Mouse (Mus musculus): Measurements from ENCODE around the gene Adgrg5.

Adgrg5 gene

GRCm38 (mm10) chr8:94923405-94923804, at the start of gene Adgrg5:
Adgrg5 (plus strand) TSS chr8:94923694.
- DNase-seq (ENCODE audit: low read depth, low spot score), result no peak

GRCm38 (mm10) chr8:94874358-94874757, 49.1 kb upstream of the Adgrg5 start:
- peak; percentile 62 for DNase-seq (ENCODE audit: low read depth, low spot score)

- DNase-seq (ENCODE audit: low read depth, low spot score), result no peak
Observed at GRCm38 (mm10) chr8:94875096-94875870, 48.2 kb upstream of the Adgrg5 start.

DNA sequence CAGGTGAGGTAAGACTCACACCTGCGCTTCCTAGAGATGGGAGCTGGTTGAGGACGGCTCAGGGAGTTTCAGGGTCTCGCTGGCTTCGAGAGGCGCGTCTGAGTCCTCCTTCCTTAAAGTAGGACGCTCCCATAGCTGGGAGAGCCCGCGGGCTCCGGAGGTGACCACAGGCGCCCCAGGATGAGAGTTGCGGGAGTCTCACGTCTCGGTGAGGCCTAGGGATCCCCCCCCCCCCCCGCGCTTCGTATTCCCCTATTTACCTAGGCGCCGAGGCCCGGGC, 47.7 kb upstream of the Adgrg5 start:
- no peak for DNase-seq (ENCODE audit: low read depth, low spot score)

DNA sequence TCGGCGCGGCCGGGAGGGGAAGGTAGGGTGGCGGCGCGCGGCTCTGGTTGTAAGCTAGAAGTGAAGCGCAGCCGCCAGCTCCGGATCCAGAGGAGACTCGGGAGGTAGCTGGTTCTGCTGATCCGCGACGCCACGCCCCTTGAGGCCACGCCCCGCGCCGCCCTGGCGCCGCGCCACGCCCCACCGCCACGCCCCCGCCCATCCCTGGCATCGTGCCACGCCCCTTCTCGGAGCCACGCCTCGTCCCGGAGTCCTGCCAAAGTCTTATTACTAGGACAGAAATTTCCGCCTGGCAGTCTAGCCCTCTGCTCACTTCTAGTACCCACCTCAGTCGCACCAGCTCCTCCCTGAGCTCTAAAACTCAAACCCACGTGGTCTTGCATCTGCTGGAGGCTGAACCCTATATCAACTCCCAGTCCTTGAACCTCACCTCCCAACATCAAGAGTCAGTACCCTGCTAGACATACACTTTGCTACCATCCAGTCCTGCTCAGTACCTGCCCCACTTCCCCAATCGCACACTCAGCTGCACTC, 47.2 kb upstream of the Adgrg5 start, which contains the start of gene Dok4:
TSS of gene Dok4 (minus strand) at position 134 of the 534 bp plus-strand sequence.
- DNase-seq (ENCODE audit: low read depth, low spot score), result peak; percentile 85

GRCm38 (mm10) chr8:94876820-94877219, 46.7 kb upstream of the Adgrg5 start:
- DNase-seq (ENCODE audit: low read depth, low spot score), result no peak

DNA sequence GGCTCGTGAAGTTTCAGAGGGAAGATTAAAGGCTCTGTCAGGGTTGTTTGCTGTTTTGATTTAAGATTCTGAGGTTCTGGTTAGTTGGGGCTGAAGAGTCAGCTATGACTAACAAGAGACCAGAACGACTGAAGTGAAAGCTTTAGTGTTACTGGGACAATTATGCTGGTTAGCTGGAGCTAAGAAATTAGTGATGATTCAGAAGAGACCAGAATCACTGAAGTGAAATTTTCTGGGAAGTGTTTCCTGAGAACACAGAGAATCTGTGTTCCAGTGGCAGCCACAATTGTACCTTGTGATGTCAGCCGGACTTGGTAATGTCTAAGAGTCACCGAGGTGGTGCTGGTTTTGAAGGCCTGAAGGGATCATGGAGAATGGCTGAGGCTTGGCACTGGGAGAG, 42.8 kb upstream of the Adgrg5 start:
- no peak for DNase-seq (ENCODE audit: low read depth, low spot score)

DNA sequence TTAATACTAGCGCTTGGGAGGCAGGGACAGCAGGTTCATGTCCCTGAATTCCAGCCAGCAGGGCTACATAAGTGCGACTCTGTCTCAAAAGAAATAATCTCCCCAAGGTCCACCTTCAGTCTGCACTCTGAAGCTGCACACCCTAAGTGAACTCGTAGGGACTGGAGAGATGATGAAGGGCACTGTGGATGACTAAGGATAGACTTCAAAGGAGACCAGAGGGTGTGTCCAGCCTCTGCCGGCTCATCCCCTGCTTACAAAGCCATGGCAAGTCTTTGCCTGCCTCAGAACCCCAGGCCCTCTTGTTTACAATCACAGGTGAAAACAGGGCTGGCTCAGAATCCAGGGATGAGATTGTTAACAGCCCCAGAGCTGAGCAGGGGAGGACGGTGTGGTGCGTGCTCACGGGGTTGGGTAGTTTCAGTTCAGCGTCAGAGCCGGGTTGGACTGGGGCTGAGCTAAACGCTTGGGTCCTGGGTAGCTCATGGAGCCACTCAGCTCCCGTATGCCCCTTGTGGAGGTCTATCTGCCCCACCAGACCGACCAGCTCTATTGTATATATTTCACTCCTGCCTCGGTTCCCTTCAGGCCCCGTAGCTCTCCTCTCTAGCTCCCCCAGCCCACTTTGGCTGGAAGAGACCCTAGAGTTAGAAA, 35.0 kb upstream of the Adgrg5 start:
- DNase-seq (ENCODE audit: low read depth, low spot score), result no peak

DNA sequence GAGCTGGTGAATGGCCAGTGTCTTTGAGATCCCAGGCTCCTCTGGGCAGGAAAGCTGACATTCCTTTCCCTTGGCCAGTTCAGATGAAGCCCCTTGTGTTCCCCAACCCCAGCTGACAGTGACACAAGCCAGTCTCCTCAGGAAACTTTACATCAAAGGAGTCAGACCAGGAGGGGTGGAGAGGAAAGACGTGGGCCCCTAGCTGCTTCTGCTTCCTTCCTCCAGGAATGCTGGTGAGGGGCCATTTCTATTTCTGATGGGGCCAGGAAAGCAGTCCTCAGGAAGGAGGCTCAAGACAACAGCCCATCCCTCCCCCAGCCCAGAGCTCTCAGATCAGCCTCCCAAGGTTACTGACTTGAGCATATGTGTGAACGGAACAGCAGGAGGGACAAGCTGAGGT, 30.6 kb upstream of the Adgrg5 start:
- no peak for DNase-seq (ENCODE audit: low read depth, low spot score)

GRCm38 (mm10) chr8:94899262-94899661, 24.2 kb upstream of the Adgrg5 start:
- DNase-seq (ENCODE audit: low read depth, low spot score), result no peak

DNA sequence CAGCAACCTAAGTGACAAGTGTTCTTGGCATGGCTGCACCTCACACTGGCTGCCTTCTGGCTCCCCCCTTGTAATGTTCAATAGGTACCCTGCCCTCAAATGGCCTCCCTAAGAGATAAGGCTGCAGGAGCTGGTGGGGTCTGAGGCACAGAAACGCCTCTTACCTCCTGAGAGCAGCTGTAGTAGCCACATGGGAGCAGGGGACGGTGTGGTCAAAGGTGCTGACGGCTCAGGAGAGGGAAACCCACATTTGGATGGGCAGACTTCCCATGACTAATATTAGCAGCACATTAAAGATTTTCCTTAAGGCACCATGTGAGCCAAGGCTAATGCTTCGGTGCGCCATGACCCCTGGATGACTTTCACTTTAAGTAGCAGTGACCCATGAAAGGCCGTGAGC, 22.9 kb upstream of the Adgrg5 start:
- no peak for DNase-seq (ENCODE audit: low read depth, low spot score)

DNA sequence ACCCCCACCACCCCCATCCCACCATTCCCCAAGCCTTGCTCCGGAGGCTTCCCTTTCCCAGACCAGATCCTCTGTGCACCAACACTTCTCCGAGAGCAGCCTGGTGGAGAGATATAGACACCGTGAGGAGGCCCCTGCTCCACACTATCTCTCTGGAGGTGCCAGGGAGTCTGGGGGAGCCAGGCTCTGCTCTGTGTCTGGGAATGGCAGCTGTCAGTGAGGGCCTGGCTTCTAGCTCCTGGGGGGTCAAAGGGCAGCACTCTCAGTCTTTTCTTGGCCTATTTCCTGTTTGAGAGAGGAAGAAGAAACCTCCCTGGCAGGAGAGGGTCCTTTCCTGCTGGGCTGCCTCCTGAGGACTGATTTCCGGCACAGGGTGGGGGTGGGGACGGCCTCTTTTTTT, 22.5 kb upstream of the Adgrg5 start:
- DNase-seq (ENCODE audit: low read depth, low spot score), result no peak

GRCm38 (mm10) chr8:94903709-94904108, 19.8 kb upstream of the Adgrg5 start:
- DNase-seq (ENCODE audit: low read depth, low spot score), result no peak

- peak; percentile 70 for DNase-seq (ENCODE audit: low read depth, low spot score)
Observed at GRCm38 (mm10) chr8:94904450-94905175, 18.9 kb upstream of the Adgrg5 start.

- no peak for DNase-seq (ENCODE audit: low read depth, low spot score)
Observed at GRCm38 (mm10) chr8:94907591-94908300, 15.7 kb upstream of the Adgrg5 start.

- DNase-seq (ENCODE audit: low read depth, low spot score), result peak; percentile 81
Observed at GRCm38 (mm10) chr8:94908847-94909246, 14.6 kb upstream of the Adgrg5 start.

GRCm38 (mm10) chr8:94913061-94913660, 10.3 kb upstream of the Adgrg5 start:
- no peak for DNase-seq (ENCODE audit: low read depth, low spot score)

GRCm38 (mm10) chr8:94914256-94914655, 9.2 kb upstream of the Adgrg5 start:
- no peak for DNase-seq (ENCODE audit: low read depth, low spot score)

GRCm38 (mm10) chr8:94914701-94915101, 8.8 kb upstream of the Adgrg5 start:
- peak; percentile 82 for DNase-seq (ENCODE audit: low read depth, low spot score)

DNA sequence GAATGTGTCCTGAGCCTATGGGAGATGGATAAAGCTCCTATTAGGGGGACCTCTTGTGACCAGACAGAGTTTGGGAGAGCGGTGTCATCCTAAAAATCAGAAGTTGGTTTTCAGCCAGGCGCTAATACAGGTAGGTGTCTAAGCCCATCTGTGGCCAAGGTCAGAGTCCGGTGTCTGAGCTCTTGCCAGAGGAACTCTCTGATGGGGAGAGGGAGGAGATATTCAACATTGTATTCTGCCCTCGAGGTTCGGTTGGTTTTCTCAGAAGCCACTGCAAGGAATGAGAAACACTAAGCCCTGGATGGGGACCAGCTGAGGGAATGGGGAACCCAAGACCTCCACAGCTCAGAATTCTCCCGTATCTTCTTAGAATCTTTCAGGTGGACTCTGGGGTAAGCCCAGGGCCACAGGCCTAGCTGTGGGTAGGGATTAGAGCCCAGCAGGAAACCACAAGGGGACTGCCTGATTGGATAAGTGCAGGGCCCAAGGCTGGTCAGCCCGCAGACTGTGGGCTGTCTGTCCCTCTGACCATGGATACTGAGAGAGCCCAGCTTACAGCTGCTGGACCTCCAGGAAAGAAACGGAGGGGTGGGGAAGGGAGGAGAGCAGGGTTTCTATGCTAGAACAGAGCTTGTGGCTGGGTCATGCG, 7.1 kb upstream of the Adgrg5 start:
- DNase-seq (ENCODE audit: low read depth, low spot score), result no peak

DNA sequence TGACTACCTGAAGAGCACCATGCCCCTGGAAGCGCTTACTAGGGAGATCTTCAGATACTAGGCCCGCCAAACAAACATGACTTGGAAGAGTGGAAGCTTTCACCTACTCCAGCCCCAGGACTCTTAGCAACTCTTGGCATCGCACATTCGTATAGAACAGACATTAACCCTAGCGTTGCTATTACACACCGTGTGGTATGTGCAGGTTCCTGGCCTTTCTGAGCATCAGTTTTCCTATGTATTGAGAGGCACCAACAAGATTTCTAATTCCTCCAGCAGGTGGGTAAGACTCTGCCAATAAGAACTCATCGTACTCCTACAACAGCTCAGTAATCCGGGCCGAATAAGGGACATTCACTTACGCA, 6.6 kb upstream of the Adgrg5 start:
- no peak for DNase-seq (ENCODE audit: low read depth, low spot score)

Data from skeletal muscle tissue, adult 2 months (tissue).